Mouse (Mus musculus): Measurements from ENCODE around the gene Mpnd.

The Mpnd gene

DNA sequence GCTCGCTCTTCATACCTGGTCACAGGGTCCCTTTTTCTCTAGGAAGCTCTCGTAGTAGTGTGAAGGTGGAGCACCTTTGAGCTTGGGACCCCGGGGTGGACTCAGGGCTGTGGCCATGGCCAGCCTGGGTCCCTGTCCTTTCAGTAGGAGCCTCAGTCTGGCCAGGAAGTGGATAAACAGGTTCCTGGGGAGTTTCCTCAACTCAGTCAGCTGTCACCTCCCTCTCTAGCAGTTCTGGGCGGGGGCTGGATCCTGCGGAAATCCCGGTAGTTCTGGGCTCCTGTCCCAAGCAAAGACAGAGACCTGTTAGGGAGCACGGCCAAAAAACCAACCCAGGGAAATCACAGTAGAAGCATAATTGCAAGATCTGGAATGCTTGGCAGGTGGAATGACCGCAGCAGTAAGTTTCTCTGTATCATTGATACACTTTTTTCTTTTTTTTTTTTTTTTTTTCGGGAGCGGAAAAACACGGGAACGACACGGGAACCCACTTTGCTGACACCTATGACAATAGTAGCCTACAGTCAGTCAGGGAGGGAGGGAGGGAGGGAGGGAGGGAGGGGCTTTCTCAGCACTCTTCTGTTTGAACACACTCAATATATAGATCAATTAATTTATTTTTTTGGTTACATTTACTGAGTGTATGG is at the start of gene Mpnd, which contains the start of gene Stap2:
Gene Mpnd, plus strand, starts transcription at position 297 of the 647 bp plus-strand sequence.
Gene Stap2, minus strand, starts transcription at position 170 of the 647 bp plus-strand sequence.
- DNase-seq, result no peak

DNA sequence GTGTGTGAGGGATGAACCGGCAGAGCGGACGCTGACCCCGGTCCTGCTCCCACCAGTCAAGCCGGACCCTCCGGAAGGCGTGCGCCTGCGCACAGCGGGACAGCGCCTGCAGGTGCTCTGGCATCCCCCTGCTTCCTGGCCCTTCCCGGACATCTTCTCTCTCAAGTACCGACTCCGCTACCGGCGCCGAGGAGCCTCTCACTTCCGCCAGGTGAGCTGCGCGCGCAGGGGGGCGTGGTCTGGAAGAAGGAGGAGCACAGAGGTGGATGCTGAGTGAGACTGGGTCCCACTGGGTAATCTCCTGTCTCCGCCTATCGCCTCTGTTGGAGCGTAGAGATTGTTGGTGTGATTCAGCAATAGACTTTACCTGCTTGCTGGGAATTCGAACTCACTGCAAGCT is 49.4 kb upstream of the Mpnd start:
- peak; percentile 77 for DNase-seq

GRCm38 (mm10) chr17:55956591-55956990 is 48.9 kb upstream of the Mpnd start:
- no peak for DNase-seq

GRCm38 (mm10) chr17:55957168-55957567 is 48.3 kb upstream of the Mpnd start:
- DNase-seq, result peak; percentile 78

DNA sequence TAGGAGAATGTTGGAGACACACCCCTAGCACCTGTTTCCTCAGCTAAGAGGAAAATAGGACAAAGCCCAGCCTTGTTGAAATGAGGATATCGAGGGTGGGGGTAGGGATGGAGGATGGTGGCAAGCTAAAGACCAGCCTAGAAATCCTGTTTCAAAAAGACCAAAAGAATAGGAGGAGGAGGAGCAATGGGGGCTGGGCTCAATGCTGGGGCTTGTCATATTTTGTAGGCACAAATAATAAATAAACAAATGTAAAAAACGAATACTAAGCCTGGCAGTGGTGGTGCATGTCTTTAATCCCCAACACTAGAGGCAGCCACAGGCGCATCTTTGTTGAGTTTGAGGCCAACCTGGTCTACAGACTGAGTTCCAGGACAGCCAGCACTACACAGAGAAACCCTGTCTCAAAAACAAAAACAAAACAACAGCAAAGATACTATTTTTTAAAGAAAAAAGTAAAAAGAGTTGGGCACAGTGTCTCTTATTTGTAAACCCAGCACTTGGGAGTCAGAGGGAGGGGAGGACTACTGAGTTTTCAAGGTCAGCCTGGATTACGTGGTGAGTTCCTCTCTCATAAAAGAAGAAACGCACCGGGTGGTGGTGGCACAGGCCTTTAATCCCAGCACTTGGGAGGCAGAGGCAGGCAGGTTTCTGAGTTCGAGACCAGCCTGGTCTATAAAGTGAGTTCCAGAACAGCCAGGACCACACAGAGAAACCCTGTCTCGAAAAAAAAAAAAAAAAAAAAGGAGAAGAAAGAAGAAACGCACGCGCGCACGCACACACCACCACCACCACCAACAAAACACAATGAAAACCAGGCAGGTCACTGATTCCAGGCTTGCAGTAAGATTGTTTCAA is 47.6 kb upstream of the Mpnd start:
- DNase-seq, result no peak

DNA sequence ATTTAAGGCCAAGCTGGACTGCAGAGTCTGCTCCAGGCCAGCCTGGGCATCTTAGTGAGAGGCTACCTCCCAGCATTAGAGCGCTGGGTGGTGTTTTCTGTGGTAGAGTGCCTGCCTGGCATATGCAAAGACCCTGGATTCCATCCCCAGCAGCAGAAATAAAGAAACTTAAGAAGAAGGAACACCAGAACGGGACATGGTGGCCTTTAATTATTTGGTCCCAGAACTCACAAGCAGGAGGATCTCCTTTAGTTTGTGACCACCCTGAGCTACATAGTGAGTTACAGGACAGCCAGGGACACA is 47.0 kb upstream of the Mpnd start:
- no peak for DNase-seq

DNA sequence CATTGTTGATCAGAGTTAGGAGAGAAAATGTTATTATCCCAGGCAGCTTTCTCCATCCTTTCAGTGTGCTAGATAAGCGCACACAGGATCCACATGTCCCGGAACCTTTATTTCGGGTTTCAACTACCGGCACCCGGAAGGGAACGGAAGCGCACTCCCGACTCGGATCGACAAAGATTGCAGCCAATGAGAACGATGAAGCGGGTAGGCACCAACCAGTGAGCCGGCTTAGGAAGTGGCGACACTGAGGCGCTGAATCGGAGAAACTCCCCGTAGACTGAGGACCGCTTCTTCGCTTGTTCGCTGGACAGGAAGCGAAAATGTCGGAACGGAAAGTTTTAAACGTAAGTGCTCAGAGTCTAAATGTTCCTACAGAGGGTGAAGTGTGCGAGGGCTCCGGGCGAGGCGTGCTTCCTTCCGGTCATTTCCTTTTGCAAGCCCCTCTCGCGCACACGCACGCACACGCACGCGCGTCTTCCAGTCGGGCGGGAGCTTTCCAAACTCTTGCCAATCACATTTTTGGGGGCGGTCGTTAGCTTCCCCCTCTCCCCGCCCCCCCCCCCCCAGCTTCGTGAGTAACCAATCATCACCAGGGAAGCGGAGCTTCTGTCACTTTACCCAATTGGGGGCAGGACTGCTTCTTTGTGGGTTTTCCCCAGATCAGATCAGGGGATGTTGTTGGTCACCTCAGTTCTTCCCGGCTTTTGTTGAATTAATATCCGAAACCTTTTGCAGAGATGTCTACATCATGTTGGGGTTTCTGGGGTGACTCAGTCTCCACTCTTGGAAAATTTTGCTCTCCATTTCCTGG is 46.4 kb upstream of the Mpnd start, which contains the start of gene Yju2:
Gene Yju2, plus strand, starts transcription at position 182 of the 811 bp plus-strand sequence.
- DNase-seq, result peak; percentile 95

- DNase-seq, result no peak
Observed at GRCm38 (mm10) chr17:55959946-55960740, 45.4 kb upstream of the Mpnd start.

DNA sequence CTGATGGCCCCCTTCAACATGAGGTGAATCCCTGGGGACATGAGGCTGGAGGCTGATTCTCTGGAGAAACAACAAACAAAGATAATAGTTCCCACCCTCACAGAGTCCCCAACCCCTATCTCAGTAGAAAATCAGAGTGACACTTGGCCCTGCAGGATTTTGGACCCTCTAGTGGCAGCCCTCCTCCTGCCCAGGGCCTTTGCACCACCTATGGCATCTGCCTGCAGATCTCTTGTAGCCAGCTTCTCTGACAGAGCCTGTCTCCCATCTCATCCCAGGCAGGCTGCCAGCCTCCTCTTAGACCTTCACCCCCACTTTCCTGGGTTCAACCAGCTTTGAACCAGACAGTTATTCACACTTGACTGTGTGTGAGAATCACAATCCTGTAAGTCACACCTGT is 44.7 kb upstream of the Mpnd start:
- DNase-seq, result no peak

DNA sequence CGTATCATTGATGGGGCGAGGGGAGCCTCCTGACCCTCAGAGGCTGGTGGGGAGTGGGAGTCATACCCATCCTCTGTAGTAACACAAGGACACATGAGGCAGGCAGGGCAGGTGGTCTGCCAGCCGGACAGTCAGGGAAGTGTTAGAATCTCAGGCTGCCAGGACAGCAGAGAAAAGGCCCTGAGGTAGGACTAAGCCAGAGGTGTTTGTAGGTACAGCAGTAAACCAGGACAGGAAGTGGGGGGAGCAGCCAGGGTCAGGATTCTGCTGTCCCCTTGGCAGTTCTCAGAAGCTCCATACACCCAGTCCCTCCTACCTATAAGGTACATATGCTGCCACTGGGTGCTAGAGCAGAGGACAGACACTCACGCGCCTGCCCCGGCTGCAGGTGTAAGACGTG is 43.9 kb upstream of the Mpnd start:
- no peak for DNase-seq

DNA sequence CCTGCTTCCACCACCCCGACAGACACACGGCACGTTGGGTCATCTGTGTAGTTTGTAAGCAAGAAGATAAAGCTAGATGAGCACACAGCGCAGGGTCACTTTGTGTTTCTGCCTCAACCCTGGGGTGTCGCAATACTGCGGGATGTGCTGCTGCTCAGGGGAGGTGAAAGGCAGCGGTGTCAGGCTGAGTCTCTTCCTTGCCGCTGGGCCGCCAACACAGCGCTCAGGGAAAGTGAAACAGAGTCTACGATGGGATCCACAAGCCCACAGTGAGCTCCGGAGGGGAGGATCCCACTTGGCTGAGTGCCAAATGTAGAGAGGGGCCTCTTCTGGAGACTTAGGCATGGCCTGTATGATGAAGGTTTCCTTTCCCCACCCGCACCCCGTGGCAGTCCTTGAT is 42.3 kb upstream of the Mpnd start:
- no peak for DNase-seq

DNA sequence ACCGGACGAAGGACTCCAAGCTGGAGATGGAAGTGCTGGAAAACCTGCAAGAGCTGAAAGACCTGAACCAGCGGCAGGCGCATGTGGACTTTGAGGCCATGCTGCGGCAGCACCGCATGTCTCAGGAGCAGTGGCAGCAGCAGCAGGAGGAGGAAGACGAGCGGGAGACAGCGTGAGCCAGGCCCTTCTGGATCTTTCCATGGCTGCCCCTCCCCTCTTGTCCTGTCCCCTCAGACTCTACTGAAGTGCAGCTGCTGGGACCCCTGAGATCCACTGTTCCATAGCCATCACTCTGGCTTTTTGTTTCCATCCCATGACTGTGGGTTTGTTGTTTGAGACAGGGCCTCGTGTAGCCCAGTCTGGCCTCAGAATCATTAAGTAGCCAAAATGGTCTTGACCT is 41.0 kb upstream of the Mpnd start:
- DNase-seq, result no peak

DNA sequence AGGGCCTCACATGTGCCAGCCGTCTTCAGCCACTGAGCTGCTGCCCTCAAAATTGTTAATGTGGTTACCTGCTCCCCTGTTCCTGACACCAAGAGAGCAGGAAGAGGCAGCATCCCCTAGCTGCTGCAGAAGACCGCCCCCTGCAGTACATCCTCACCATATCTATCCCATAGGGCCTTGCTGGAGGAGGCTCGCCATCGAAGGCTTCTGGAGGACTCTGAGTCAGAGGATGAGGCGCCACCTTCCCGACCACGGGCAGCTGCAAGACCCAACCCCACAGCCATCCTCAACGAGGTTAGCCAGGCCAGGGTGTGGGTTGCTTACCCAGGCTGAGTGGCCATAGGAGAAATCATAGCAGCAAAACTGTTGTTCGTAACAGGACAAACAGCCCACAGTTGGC is 40.5 kb upstream of the Mpnd start:
- DNase-seq, result no peak

DNA sequence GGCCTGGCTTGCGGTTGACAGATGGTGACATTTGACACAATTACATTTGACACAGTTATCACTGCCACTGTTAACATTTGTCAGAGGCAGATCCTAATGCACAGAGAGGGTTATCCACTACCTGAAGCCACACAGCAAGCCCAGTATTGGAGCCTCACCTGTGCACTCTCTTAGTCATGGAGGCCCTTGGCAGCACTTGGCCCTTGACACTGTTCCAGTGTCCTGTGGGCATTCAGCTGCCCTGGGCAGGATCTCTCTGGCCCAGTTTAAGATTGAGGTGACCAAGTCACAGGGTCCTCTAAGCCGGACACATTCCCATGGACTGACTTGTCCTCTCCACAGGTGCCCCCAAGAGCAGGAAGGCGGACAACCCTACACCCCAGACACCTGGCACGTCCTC is 38.3 kb upstream of the Mpnd start:
- DNase-seq, result no peak

GRCm38 (mm10) chr17:55968210-55968609 is 37.3 kb upstream of the Mpnd start:
- no peak for DNase-seq

- DNase-seq, result no peak
Observed at GRCm38 (mm10) chr17:55969560-55969959, 36.0 kb upstream of the Mpnd start.

DNA sequence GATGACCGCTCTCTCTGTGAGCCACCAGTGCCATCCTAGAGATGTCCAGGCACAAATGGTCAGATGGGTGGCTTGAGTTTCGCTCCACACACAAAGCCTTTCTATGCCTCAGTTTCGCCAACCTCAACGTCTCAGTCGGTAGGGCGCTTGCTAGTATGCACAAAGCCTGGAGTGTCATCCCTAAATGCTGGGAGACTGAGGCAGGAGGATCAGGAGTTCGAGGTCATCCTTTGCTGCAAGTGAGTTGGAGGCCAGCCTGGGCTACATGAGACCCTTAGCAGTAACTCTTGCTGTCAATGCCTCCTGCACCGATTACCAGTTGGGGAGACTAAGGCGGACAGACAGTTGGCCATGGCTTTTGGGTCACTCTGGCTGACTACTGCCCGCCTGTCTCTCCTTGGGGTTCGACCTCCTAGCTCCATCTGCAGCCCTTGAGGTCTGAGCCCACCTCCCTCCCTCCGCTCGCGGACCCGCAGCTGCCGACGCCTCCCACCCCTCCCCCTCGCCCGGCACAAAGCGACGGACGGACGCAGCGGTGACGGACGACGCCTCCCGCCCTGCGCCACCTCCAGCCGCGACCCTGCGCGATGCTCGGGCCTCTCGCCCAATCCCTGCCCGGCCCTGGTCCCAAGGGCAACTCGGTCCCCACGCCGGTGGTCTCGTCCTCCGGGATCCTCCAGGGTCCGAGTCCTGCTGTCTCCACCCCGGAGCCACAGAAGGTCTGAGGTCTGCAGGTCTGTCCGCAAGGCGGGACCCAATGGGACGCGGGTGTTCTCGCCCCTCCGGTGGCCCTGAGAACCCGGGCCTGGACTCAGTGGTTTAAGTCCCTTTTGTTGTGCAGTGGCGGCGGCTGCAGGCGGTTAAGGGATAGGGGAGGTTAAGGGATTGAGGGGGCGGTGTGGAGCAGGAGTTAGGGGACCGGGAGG is 35.3 kb upstream of the Mpnd start, which contains the start of gene Shd:
Gene Shd, plus strand, starts transcription at position 502 of the 926 bp plus-strand sequence.
- no peak for DNase-seq

DNA sequence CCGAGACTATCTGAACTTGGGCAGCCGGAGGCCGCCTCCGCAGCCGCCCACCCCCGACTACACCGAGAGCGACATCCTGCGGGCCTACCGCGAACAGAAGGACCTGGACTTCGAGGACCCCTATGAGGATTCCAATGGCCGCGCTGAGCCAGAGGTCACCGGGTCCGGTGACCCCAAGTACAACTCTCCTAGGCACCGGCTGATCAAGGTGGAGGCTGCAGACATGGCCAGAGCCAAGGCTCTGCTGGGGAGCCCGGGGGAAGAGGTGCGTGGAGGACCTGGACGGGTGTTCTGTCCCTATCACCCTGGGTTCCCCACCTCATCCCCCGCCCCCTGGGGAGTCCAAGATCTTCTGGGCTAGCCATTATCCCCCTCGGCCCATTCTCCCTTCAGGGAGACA is 34.1 kb upstream of the Mpnd start:
- no peak for DNase-seq

DNA sequence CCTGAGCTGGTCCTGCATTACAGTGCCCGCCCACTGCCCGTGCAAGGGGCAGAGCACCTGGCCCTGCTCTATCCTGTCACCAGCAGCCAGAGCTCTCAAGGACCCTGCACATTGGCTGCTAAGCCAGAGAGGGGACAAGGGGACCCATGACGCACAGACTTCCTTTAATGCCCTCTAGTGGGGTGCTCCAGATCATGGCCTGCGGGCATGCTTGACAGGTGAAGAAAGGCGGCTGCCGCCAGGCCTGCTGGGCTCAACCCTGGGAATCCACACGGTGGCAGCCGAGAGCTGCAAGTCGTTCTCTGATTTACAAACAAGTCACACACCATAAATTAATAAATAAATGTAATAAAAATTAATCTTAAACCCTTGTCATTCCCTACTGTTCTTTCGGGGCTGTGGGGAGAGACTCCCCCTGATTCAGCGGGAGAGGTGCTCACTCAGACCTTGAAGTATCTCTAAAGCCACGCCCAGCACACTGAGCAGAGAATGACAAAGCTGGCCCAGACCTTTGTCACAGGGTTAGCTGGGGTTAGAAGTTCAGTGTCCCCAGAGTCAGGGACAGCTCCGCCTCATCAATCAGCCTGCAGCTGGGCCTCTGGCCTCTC is 29.2 kb upstream of the Mpnd start:
- no peak for DNase-seq

DNA sequence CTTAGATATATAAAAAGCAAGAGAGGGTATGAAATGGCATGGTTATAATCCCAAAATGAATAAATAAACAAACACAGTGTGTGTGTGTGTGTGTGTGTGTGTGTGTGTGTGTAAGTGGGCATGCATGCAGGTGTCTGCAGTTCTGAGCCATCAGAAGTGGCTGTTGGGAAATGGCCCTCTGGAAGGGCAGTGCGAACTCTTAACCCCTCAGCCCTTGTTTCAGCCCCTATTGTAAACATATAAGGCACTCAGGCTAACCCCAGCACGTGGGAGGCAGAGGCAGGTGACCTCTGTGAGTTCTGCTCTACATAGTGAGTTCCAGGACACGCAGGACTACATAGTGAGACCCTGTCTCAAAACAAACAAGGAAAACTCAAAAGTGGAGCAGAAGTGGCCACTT is 28.2 kb upstream of the Mpnd start:
- no peak for DNase-seq

Measured in layer of hippocampus, adult 9-11 months (tissue).